Mouse (Mus musculus) testis, postnatal 14 days (tissue): ENCODE results near the gene Gnb3.
A peak's percentile ranks its signal among the peaks of the same experiment; 100 is the strongest.
"Not testable (repeated sequence)": the region's sequence is repeated elsewhere in the genome, so short reads cannot be mapped to it uniquely, and the experiment has no call there.

ENCODE experiments used
- DNase-seq: peaks from one replicate; pipeline ENCODE4 v3.0.0; 2021; ENCODE audit warnings: low spot score

The Gnb3 gene

GRCm38 (mm10) chr6:124816611-124817010, 23.5 kb downstream of the Gnb3 start:
- no peak for DNase-seq

GRCm38 (mm10) chr6:124814858-124815774, 25.0 kb downstream of the Gnb3 start:
- no peak for DNase-seq

- DNase-seq = no peak
These were observed 25.6 kb downstream of the Gnb3 start for GRCm38 (mm10) chr6:124814448-124814847.

- DNase-seq = peak; percentile 82
These were observed 26.1 kb downstream of the Gnb3 start, which contains the start of gene Tpi1 for GRCm38 (mm10) chr6:124813933-124814332. Gene Tpi1 (minus strand): TSS chr6:124814296.

- peak; percentile 59 for DNase-seq
These were observed 26.6 kb downstream of the Gnb3 start for GRCm38 (mm10) chr6:124813496-124813895.

GRCm38 (mm10) chr6:124812848-124813247, 27.2 kb downstream of the Gnb3 start:
- DNase-seq = no peak

- DNase-seq = peak; percentile 14
These were observed 28.1 kb downstream of the Gnb3 start for GRCm38 (mm10) chr6:124811701-124812560.

GRCm38 (mm10) chr6:124811403-124811665, 28.7 kb downstream of the Gnb3 start:
- no peak for DNase-seq

GRCm38 (mm10) chr6:124810566-124811402, 29.3 kb downstream of the Gnb3 start:
- not testable (repeated sequence) for DNase-seq

- DNase-seq = peak; percentile 16
These were observed 30.1 kb downstream of the Gnb3 start for GRCm38 (mm10) chr6:124809775-124810538.

GRCm38 (mm10) chr6:124809052-124809774, 30.9 kb downstream of the Gnb3 start:
- peak; percentile 62 for DNase-seq

GRCm38 (mm10) chr6:124808358-124809012, 31.6 kb downstream of the Gnb3 start, which contains the start of gene Spsb2:
Gene Spsb2 (plus strand): TSS chr6:124808661.
- peak; percentile 68 for DNase-seq

GRCm38 (mm10) chr6:124807986-124808357, 32.1 kb downstream of the Gnb3 start:
- DNase-seq = no peak

GRCm38 (mm10) chr6:124807366-124807765, 32.7 kb downstream of the Gnb3 start:
- no peak for DNase-seq

- DNase-seq = no peak
These were observed 33.5 kb downstream of the Gnb3 start for GRCm38 (mm10) chr6:124806446-124807140.

- peak; percentile 87 for DNase-seq
These were observed 34.4 kb downstream of the Gnb3 start for GRCm38 (mm10) chr6:124805341-124806321.

GRCm38 (mm10) chr6:124804341-124804740, 35.7 kb downstream of the Gnb3 start:
- DNase-seq = no peak

- not testable (repeated sequence) for DNase-seq
These were observed 36.4 kb downstream of the Gnb3 start for GRCm38 (mm10) chr6:124803691-124804090.
